Mouse (Mus musculus): ENCODE data around the gene Tbx18. TPM values are rescaled to one million over a fixed set of nuclear protein-coding genes. Genes with fewer than 3 reads are reported as not detected.

Gene Tbx18
- polyA plus RNA-seq, 1 experiment from 2014 or later: 2.3 TPM

- H3K9me3 ChIP-seq: no peaks in the 10 kb centered on the region
- H3K27ac ChIP-seq: no peak overlapping the region
- peaks cover 23% of the 10 kb centered on the region for H3K4me1 ChIP-seq
- H3K4me3 ChIP-seq: no peak overlapping the region
- no peak for ATAC-seq (replicated peaks)
- no peak overlapping the region for H3K9ac ChIP-seq
- H3K36me3 ChIP-seq (replicated peaks): no peaks in the 10 kb centered on the region
- H3K27me3 ChIP-seq (replicated peaks): peaks cover 65% of the 10 kb centered on the region
- 4% methylated on average over 11 of the region's 11 CpGs for WGBS
- H3K4me2 ChIP-seq: no peak overlapping the region
Observed at GRCm38 (mm10) chr9:87733732-87734131, 2.7 kb upstream of the Tbx18 start.

GRCm38 (mm10) chr9:87733236-87733630, 2.2 kb upstream of the Tbx18 start:
- Histone ChIP-seq H3K4me2 (no peak overlapping the region), H3K9me3 (no peaks in the 10 kb centered on the region), H3K4me3 (no peak overlapping the region), H3K9ac (no peak overlapping the region), H3K36me3 (replicated peaks) (no peaks in the 10 kb centered on the region), H3K4me1 (peaks cover 23% of the 10 kb centered on the region), H3K27me3 (replicated peaks) (peaks cover 67% of the 10 kb centered on the region), H3K27ac (no peak overlapping the region)
- no peak for ATAC-seq (replicated peaks)
- 2% methylated on average over 11 of the region's 11 CpGs for WGBS

GRCm38 (mm10) chr9:87732416-87733235, 1.6 kb upstream of the Tbx18 start:
- Histone ChIP-seq H3K27ac (no peak overlapping the region), H3K36me3 (replicated peaks) (no peaks in the 10 kb centered on the region), H3K9me3 (no peaks in the 10 kb centered on the region), H3K4me1 (peaks cover 23% of the 10 kb centered on the region), H3K9ac (no peak overlapping the region), H3K27me3 (replicated peaks) (peaks cover 64% of the 10 kb centered on the region), H3K4me2 (no peak overlapping the region), H3K4me3 (no peak overlapping the region)
- ATAC-seq (replicated peaks): no peak
- WGBS: under 1% methylated on average over 25 of the region's 25 CpGs

GRCm38 (mm10) chr9:87730271-87730960, 644 bp downstream of the Tbx18 start:
- Histone ChIP-seq H3K27ac (no peak overlapping the region), H3K9me3 (no peaks in the 10 kb centered on the region), H3K4me1 (peaks cover 23% of the 10 kb centered on the region), H3K4me3 (peak overlapping the region; percentile 38), H3K9ac (peak overlapping the region; percentile 12; the same call in 1 of the 2 replicates), H3K4me2 (peak overlapping the region; percentile 75), H3K27me3 (replicated peaks) (peaks cover 56% of the 10 kb centered on the region), H3K36me3 (replicated peaks) (no peaks in the 10 kb centered on the region)
- WGBS: under 1% methylated on average over 77 of the region's 91 CpGs
- ATAC-seq (replicated peaks): peak; percentile 79

GRCm38 (mm10) chr9:87729316-87730270, 1.5 kb downstream of the Tbx18 start:
- H3K27me3 ChIP-seq (replicated peaks): peaks cover 53% of the 10 kb centered on the region
- H3K9ac ChIP-seq: no peak overlapping the region
- H3K9me3 ChIP-seq: no peaks in the 10 kb centered on the region
- H3K27ac ChIP-seq: no peak overlapping the region
- WGBS: under 1% methylated on average over 75 of the region's 75 CpGs
- no peaks in the 10 kb centered on the region for H3K36me3 ChIP-seq (replicated peaks)
- peak overlapping the region; percentile 75 for H3K4me2 ChIP-seq
- ATAC-seq (replicated peaks): peak; percentile 25; the same call in 1 of the 2 replicates
- H3K4me1 ChIP-seq: peaks cover 23% of the 10 kb centered on the region
- H3K4me3 ChIP-seq: peak overlapping the region; percentile 38

GRCm38 (mm10) chr9:87728107-87728506, 3.0 kb downstream of the Tbx18 start:
- Histone ChIP-seq H3K36me3 (replicated peaks) (no peaks in the 10 kb centered on the region), H3K27me3 (replicated peaks) (peaks cover 60% of the 10 kb centered on the region), H3K27ac (no peak overlapping the region), H3K4me2 (no peak overlapping the region), H3K4me1 (peaks cover 23% of the 10 kb centered on the region), H3K4me3 (no peak overlapping the region), H3K9ac (no peak overlapping the region), H3K9me3 (no peaks in the 10 kb centered on the region)
- WGBS: 12% methylated on average over 3 of the region's 3 CpGs
- ATAC-seq (replicated peaks): no peak

- Histone ChIP-seq H3K9ac (no peak overlapping the region), H3K27me3 (replicated peaks) (peaks cover 56% of the 10 kb centered on the region), H3K27ac (no peak overlapping the region), H3K4me2 (no peak overlapping the region), H3K4me3 (no peak overlapping the region), H3K4me1 (peaks cover 23% of the 10 kb centered on the region), H3K36me3 (replicated peaks) (no peaks in the 10 kb centered on the region), H3K9me3 (no peaks in the 10 kb centered on the region)
- WGBS: 7% methylated on average over 12 of the region's 12 CpGs
- ATAC-seq (replicated peaks): no peak
Observed at GRCm38 (mm10) chr9:87727155-87727953, 3.7 kb downstream of the Tbx18 start.

GRCm38 (mm10) chr9:87721793-87722192, 9.3 kb downstream of the Tbx18 start:
- H3K27me3 ChIP-seq (replicated peaks): peaks cover 35% of the 10 kb centered on the region
- H3K4me1 ChIP-seq: no peaks in the 10 kb centered on the region
- H3K4me3 ChIP-seq: no peak overlapping the region
- H3K9ac ChIP-seq: no peak overlapping the region
- H3K27ac ChIP-seq: no peak overlapping the region
- H3K9me3 ChIP-seq: no peaks in the 10 kb centered on the region
- 0 out of 2 replicates have a peak, but pooled peaks have one; percentile 52 for ATAC-seq (replicated peaks)
- WGBS: 35% methylated on average over 2 of the region's 2 CpGs
- H3K36me3 ChIP-seq (replicated peaks): no peaks in the 10 kb centered on the region
- no peak overlapping the region for H3K4me2 ChIP-seq

GRCm38 (mm10) chr9:87710360-87710759, 20.7 kb downstream of the Tbx18 start:
- 77% methylated on average over 4 of the region's 4 CpGs for WGBS
- no peak overlapping the region for H3K9ac ChIP-seq
- ATAC-seq (replicated peaks): no peak
- no peaks in the 10 kb centered on the region for H3K9me3 ChIP-seq
- H3K36me3 ChIP-seq (replicated peaks): no peaks in the 10 kb centered on the region
- no peak overlapping the region for H3K4me2 ChIP-seq
- no peak overlapping the region for H3K4me3 ChIP-seq
- H3K4me1 ChIP-seq: no peaks in the 10 kb centered on the region
- H3K27me3 ChIP-seq (replicated peaks): no peaks in the 10 kb centered on the region
- H3K27ac ChIP-seq: no peak overlapping the region

GRCm38 (mm10) chr9:87708151-87708550, 22.9 kb downstream of the Tbx18 start:
- Histone ChIP-seq H3K9ac (no peak overlapping the region), H3K9me3 (no peaks in the 10 kb centered on the region), H3K4me1 (no peaks in the 10 kb centered on the region), H3K36me3 (replicated peaks) (no peaks in the 10 kb centered on the region), H3K4me3 (no peak overlapping the region), H3K27me3 (replicated peaks) (no peaks in the 10 kb centered on the region), H3K4me2 (no peak overlapping the region), H3K27ac (no peak overlapping the region)
- ATAC-seq (replicated peaks): no peak

GRCm38 (mm10) chr9:87702267-87702666, 28.8 kb downstream of the Tbx18 start:
- 83% methylated on average over 2 of the region's 2 CpGs for WGBS
- no peak for ATAC-seq (replicated peaks)
- no peaks in the 10 kb centered on the region for H3K27me3 ChIP-seq (replicated peaks)
- H3K9me3 ChIP-seq: no peaks in the 10 kb centered on the region
- no peaks in the 10 kb centered on the region for H3K36me3 ChIP-seq (replicated peaks)
- no peaks in the 10 kb centered on the region for H3K4me1 ChIP-seq
- no peak overlapping the region for H3K4me2 ChIP-seq
- H3K9ac ChIP-seq: no peak overlapping the region
- no peak overlapping the region for H3K27ac ChIP-seq
- H3K4me3 ChIP-seq: no peak overlapping the region
